Mouse (Mus musculus): ENCODE results near the gene AC134908.4. TPM values are rescaled to one million over a fixed set of nuclear protein-coding genes. Genes with fewer than 3 reads are reported as not detected.
"Not testable (repeated sequence)": the region's sequence is repeated elsewhere in the genome, so short reads cannot be mapped to it uniquely, and the experiment has no call there.

The AC134908.4 gene
- polyA plus RNA-seq, 1 experiment from 2014 or later, result 0.40 TPM

DNA sequence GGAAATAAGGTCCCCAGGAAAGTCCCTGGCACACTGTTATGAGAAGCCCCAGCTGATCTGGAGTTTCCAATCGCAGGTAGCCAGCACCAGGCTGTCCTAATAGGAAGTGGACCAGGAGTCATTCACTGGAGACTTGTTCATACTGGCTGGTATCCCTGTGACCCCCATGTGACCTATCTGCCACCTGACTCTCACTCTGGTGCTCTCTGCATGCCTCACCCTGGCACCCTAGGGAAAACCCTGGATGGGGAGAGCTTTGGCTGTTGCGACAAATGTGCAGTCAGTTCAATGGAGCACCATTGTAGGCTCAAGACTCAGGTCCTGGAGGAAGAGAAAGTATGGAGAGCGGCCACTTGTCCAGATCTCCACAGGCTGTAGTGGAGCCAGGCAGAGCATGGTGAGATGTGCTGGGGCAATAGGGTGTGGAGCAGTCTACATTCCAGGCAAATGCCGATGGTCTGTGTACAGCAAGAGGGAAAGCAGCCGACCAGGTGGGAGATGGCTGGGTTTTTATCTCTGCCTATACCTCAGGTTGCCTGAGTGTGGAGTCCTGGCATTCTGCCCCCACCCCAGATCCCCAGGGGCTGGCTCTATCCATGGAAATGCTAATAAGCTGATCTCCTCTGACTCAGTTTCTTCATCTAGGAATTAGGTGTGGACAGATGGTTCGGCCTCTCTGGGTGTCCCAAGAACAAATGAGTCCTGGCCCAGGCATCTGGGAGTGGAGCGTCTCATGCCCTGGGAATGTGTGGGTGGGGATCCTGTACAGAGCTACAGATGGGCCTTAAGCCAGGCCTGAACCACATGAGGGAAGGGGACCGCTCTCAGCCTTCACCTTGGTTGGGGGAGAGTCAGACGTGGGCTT, 38.8 kb downstream of the AC134908.4 start:
- H3K4me3 ChIP-seq (ENCODE audit: low read length), result no peak overlapping the region
- H3K36me3 ChIP-seq (ENCODE audit: insufficient read depth, low read length), result no peaks in the 10 kb centered on the region
- ATAC-seq (ENCODE audit: low FRiP score, low TSS enrichment), result 0 out of 2 replicates have a peak, but pooled peaks have one; percentile 36
- H3K9me3 ChIP-seq (ENCODE audit: low read length), result no peaks in the 10 kb centered on the region
- 74% methylated on average over 9 of the region's 9 CpGs for WGBS
- H3K27ac ChIP-seq (ENCODE audit: low read length), result no peak overlapping the region
- H3K4me1 ChIP-seq (ENCODE audit: insufficient read depth, low read length), result no peaks in the 10 kb centered on the region
- H3K4me2 ChIP-seq (replicated peaks; ENCODE audit: low read depth, low read length), result no peak overlapping the region
- no peaks in the 10 kb centered on the region for H3K27me3 ChIP-seq (ENCODE audit: insufficient read depth, low read length)
- H3K9ac ChIP-seq (replicated peaks; ENCODE audit: low read length), result no peak overlapping the region

DNA sequence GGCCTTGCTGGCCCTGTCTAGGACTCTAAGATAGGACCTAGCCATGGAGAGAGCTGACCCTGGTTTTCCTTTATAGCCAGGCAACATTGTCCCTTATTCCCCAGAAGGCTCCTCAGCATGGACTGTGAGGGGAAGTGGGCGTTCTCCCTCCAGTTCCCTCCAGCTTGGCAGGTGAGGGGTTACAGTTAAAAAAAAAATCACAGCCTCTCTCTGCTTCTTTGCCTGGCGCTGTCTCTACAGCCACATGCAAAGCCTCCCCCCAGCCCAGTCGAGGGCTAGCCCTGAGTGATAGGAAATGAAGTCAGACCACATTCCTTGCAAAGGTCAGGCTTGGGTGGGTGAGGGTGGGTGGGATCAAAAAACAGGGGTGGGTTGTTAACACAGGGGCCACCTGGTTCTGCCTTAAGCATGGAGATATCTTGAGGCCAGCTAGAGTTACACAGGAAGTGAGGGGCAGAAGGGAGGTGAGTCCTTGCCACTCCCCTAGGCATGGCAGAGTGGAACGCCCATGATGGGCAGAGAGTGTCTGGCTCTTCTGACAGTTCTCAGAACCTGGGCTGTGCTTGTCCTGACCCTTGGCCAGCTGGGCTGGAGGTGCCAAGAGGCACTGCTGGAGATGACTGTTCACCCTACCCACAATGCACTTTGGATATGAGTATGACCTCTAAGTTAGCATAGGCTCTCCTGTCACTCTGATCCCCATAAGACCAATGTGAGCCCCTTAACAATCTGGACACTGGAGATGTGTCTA, 39.7 kb downstream of the AC134908.4 start:
- H3K27ac ChIP-seq (ENCODE audit: low read length), result no peak overlapping the region
- H3K9ac ChIP-seq (replicated peaks; ENCODE audit: low read length), result no peak overlapping the region
- no peaks in the 10 kb centered on the region for H3K36me3 ChIP-seq (ENCODE audit: insufficient read depth, low read length)
- peak; percentile 64; the same call in 1 of the 2 replicates for ATAC-seq (ENCODE audit: low FRiP score, low TSS enrichment)
- WGBS, result 19% methylated on average over 4 of the region's 4 CpGs
- H3K9me3 ChIP-seq (ENCODE audit: low read length), result no peaks in the 10 kb centered on the region
- no peaks in the 10 kb centered on the region for H3K27me3 ChIP-seq (ENCODE audit: insufficient read depth, low read length)
- H3K4me2 ChIP-seq (replicated peaks; ENCODE audit: low read depth, low read length), result no peak overlapping the region
- no peaks in the 10 kb centered on the region for H3K4me1 ChIP-seq (ENCODE audit: insufficient read depth, low read length)
- H3K4me3 ChIP-seq (ENCODE audit: low read length), result no peak overlapping the region

- ATAC-seq (ENCODE audit: low FRiP score, low TSS enrichment), result no peak
- Histone ChIP-seq H3K36me3 (ENCODE audit: insufficient read depth, low read length) (no peaks in the 10 kb centered on the region), H3K9ac (replicated peaks; ENCODE audit: low read length) (no peak overlapping the region), H3K9me3 (ENCODE audit: low read length) (no peaks in the 10 kb centered on the region), H3K27me3 (ENCODE audit: insufficient read depth, low read length) (no peaks in the 10 kb centered on the region), H3K4me1 (ENCODE audit: insufficient read depth, low read length) (no peaks in the 10 kb centered on the region), H3K27ac (ENCODE audit: low read length) (no peak overlapping the region), H3K4me3 (ENCODE audit: low read length) (no peak overlapping the region), H3K4me2 (replicated peaks; ENCODE audit: low read depth, low read length) (no peak overlapping the region)
- WGBS, result 82% methylated on average over 4 of the region's 4 CpGs
These were observed 40.4 kb downstream of the AC134908.4 start for GRCm38 (mm10) chr17:25755086-25755485.

- no peak within 1 kb of the TSS for H3K9ac ChIP-seq (replicated peaks; ENCODE audit: low read length)
- 87% methylated on average over 9 of the region's 9 CpGs for WGBS
- H3K9me3 ChIP-seq (ENCODE audit: low read length), result no peaks in the 10 kb centered on the region
- no peak for ATAC-seq (ENCODE audit: low FRiP score, low TSS enrichment)
- no peak within 1 kb of the TSS for H3K27ac ChIP-seq (ENCODE audit: low read length)
- H3K27me3 ChIP-seq (ENCODE audit: insufficient read depth, low read length), result no peaks in the 10 kb centered on the region
- no peak within 1 kb of the TSS for H3K4me3 ChIP-seq (ENCODE audit: low read length)
- no peak within 1 kb of the TSS for H3K4me2 ChIP-seq (replicated peaks; ENCODE audit: low read depth, low read length)
- no peaks in the 10 kb centered on the region for H3K4me1 ChIP-seq (ENCODE audit: insufficient read depth, low read length)
- H3K36me3 ChIP-seq (ENCODE audit: insufficient read depth, low read length), result no peaks in the 10 kb centered on the region
These were observed 41.2 kb downstream of the AC134908.4 start, which contains the start of gene Msln for GRCm38 (mm10) chr17:25754241-25754640. Msln (minus strand) TSS chr17:25754378.

- H3K36me3 ChIP-seq (ENCODE audit: insufficient read depth, low read length), result no peaks in the 10 kb centered on the region
- no peaks in the 10 kb centered on the region for H3K4me1 ChIP-seq (ENCODE audit: insufficient read depth, low read length)
- H3K4me2 ChIP-seq (replicated peaks; ENCODE audit: low read depth, low read length), result no peak overlapping the region
- H3K9ac ChIP-seq (replicated peaks; ENCODE audit: low read length), result no peak overlapping the region
- no peaks in the 10 kb centered on the region for H3K9me3 ChIP-seq (ENCODE audit: low read length)
- no peaks in the 10 kb centered on the region for H3K27me3 ChIP-seq (ENCODE audit: insufficient read depth, low read length)
- WGBS, result 17% methylated on average over 5 of the region's 5 CpGs
- no peak for ATAC-seq (ENCODE audit: low FRiP score, low TSS enrichment)
- H3K27ac ChIP-seq (ENCODE audit: low read length), result no peak overlapping the region
- no peak overlapping the region for H3K4me3 ChIP-seq (ENCODE audit: low read length)
These were observed 44.0 kb downstream of the AC134908.4 start for GRCm38 (mm10) chr17:25751446-25751845.

- 87% methylated on average over 6 of the region's 6 CpGs for WGBS
- Histone ChIP-seq H3K4me2 (replicated peaks; ENCODE audit: low read depth, low read length) (no peak overlapping the region), H3K4me1 (ENCODE audit: insufficient read depth, low read length) (no peaks in the 10 kb centered on the region), H3K27ac (ENCODE audit: low read length) (no peak overlapping the region), H3K4me3 (ENCODE audit: low read length) (no peak overlapping the region), H3K36me3 (ENCODE audit: insufficient read depth, low read length) (no peaks in the 10 kb centered on the region), H3K9ac (replicated peaks; ENCODE audit: low read length) (no peak overlapping the region), H3K9me3 (ENCODE audit: low read length) (no peaks in the 10 kb centered on the region), H3K27me3 (ENCODE audit: insufficient read depth, low read length) (no peaks in the 10 kb centered on the region)
- ATAC-seq (ENCODE audit: low FRiP score, low TSS enrichment), result no peak
These were observed 46.1 kb downstream of the AC134908.4 start for GRCm38 (mm10) chr17:25749314-25749713.

- no peak overlapping the region for H3K4me3 ChIP-seq (ENCODE audit: low read length)
- no peak overlapping the region for H3K9ac ChIP-seq (replicated peaks; ENCODE audit: low read length)
- ATAC-seq (ENCODE audit: low FRiP score, low TSS enrichment), result no peak
- H3K9me3 ChIP-seq (ENCODE audit: low read length), result no peaks in the 10 kb centered on the region
- H3K4me1 ChIP-seq (ENCODE audit: insufficient read depth, low read length), result no peaks in the 10 kb centered on the region
- no peak overlapping the region for H3K27ac ChIP-seq (ENCODE audit: low read length)
- no peak overlapping the region for H3K4me2 ChIP-seq (replicated peaks; ENCODE audit: low read depth, low read length)
- no peaks in the 10 kb centered on the region for H3K27me3 ChIP-seq (ENCODE audit: insufficient read depth, low read length)
- 90% methylated on average over 4 of the region's 4 CpGs for WGBS
- no peaks in the 10 kb centered on the region for H3K36me3 ChIP-seq (ENCODE audit: insufficient read depth, low read length)
These were observed 47.2 kb downstream of the AC134908.4 start for GRCm38 (mm10) chr17:25748238-25748637.

DNA sequence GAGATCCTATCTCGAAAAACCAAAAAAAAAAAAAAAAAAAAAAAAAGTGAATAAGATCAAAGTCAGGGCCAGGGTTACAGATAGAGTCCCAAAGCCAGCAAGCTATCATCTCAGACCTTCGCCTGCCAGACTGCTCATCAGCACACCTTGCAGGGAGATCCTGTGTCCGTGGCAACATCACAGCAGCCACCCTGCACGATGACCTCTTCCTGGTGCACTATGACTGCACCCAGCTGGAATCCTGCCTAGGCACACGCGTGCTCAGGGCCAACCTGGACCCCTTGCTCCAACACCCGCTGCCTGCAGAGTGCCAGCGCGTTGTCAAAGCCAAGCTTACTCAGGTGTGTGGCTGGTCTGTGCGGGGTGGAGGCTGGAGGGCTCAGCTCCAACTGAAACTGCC, 51.1 kb downstream of the AC134908.4 start:
- H3K4me2 ChIP-seq (replicated peaks; ENCODE audit: low read depth, low read length), result no peak overlapping the region
- H3K27ac ChIP-seq (ENCODE audit: low read length), result no peak overlapping the region
- no peaks in the 10 kb centered on the region for H3K4me1 ChIP-seq (ENCODE audit: insufficient read depth, low read length)
- H3K4me3 ChIP-seq (ENCODE audit: low read length), result no peak overlapping the region
- H3K9ac ChIP-seq (replicated peaks; ENCODE audit: low read length), result no peak overlapping the region
- ATAC-seq (ENCODE audit: low FRiP score, low TSS enrichment), result no peak
- 72% methylated on average over 10 of the region's 10 CpGs for WGBS
- no peaks in the 10 kb centered on the region for H3K27me3 ChIP-seq (ENCODE audit: insufficient read depth, low read length)
- no peaks in the 10 kb centered on the region for H3K36me3 ChIP-seq (ENCODE audit: insufficient read depth, low read length)
- H3K9me3 ChIP-seq (ENCODE audit: low read length), result no peaks in the 10 kb centered on the region

GRCm38 (mm10) chr17:25743831-25744230, 51.6 kb downstream of the AC134908.4 start:
- no peak overlapping the region for H3K9ac ChIP-seq (replicated peaks; ENCODE audit: low read length)
- 94% methylated on average over 9 of the region's 9 CpGs for WGBS
- H3K4me3 ChIP-seq (ENCODE audit: low read length), result no peak overlapping the region
- H3K4me2 ChIP-seq (replicated peaks; ENCODE audit: low read depth, low read length), result no peak overlapping the region
- H3K27ac ChIP-seq (ENCODE audit: low read length), result no peak overlapping the region
- H3K4me1 ChIP-seq (ENCODE audit: insufficient read depth, low read length), result no peaks in the 10 kb centered on the region
- no peaks in the 10 kb centered on the region for H3K27me3 ChIP-seq (ENCODE audit: insufficient read depth, low read length)
- no peaks in the 10 kb centered on the region for H3K9me3 ChIP-seq (ENCODE audit: low read length)
- no peak for ATAC-seq (ENCODE audit: low FRiP score, low TSS enrichment)
- H3K36me3 ChIP-seq (ENCODE audit: insufficient read depth, low read length), result no peaks in the 10 kb centered on the region

- H3K9me3 ChIP-seq (ENCODE audit: low read length); H3K27me3 ChIP-seq (ENCODE audit: insufficient read depth, low read length); H3K27ac ChIP-seq (ENCODE audit: low read length); H3K36me3 ChIP-seq (ENCODE audit: insufficient read depth, low read length); ATAC-seq (ENCODE audit: low FRiP score, low TSS enrichment); H3K4me2 ChIP-seq (replicated peaks; ENCODE audit: low read depth, low read length); H3K4me1 ChIP-seq (ENCODE audit: insufficient read depth, low read length); H3K9ac ChIP-seq (replicated peaks; ENCODE audit: low read length); H3K4me3 ChIP-seq (ENCODE audit: low read length): not testable (repeated sequence)
- WGBS, result 76% methylated on average over 12 of the region's 12 CpGs
These were observed 54.0 kb downstream of the AC134908.4 start for GRCm38 (mm10) chr17:25741471-25741870.
